Mouse (Mus musculus): Measurements from ENCODE around the gene Usp5. TPM values are rescaled to one million over a fixed set of nuclear protein-coding genes. Genes with fewer than 3 reads are reported as not detected.
"Not testable (repeated sequence)": the region's sequence is repeated elsewhere in the genome, so short reads cannot be mapped to it uniquely, and the experiment has no call there.

Gene Usp5
- polyA plus RNA-seq, 1 experiment, result 61.7 TPM

DNA sequence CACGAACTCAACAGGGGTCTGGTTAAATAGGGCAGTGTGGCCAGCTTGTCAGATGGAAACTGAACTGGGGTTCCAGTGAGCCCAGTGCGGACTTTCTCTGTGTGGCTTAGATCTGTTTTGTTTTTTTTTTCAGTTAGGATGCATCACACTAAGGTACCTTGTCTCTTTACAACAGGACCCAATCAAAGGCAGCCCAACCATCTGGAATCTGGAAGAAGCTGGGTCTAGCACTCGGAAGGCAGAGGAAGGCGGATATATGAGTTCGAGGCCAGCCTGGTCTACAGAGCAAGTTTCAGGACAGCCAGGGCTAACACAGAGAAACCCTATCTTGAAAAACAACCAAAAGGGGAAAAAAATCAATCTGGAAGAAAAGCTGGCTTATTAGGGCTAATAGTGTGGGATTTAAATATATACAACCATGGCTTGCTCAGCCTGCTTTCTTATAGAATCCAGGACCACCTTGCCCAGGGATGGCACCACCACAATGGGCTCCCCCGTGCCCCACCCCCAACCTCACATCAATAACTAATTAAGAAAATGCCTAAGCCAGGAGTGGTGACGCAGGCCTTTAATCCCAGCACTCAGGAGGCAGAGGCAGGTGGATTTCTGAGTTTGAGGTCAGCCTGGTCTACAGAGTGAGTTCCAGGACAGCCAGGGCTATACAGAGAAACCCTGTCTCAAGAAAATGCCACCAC lies 22.7 kb downstream of the Usp5 start:
- Histone ChIP-seq H3K4me1 (peaks cover 67% of the 10 kb centered on the region), H3K27me3 (replicated peaks) (no peaks in the 10 kb centered on the region), H3K9me3 (no peaks in the 10 kb centered on the region), H3K4me3 (replicated peaks) (peak overlapping the region; percentile 92), H3K36me3 (replicated peaks; ENCODE audit: low read length) (peaks cover 19% of the 10 kb centered on the region)
- TF ChIP-seq FLI1 (IDR thresholded peaks at IDR 0.05; ENCODE audit: low read length) (no peak), GATA1 (IDR thresholded peaks at IDR 0.05; ENCODE audit: borderline replicate concordance, low read length) (no peak)

DNA sequence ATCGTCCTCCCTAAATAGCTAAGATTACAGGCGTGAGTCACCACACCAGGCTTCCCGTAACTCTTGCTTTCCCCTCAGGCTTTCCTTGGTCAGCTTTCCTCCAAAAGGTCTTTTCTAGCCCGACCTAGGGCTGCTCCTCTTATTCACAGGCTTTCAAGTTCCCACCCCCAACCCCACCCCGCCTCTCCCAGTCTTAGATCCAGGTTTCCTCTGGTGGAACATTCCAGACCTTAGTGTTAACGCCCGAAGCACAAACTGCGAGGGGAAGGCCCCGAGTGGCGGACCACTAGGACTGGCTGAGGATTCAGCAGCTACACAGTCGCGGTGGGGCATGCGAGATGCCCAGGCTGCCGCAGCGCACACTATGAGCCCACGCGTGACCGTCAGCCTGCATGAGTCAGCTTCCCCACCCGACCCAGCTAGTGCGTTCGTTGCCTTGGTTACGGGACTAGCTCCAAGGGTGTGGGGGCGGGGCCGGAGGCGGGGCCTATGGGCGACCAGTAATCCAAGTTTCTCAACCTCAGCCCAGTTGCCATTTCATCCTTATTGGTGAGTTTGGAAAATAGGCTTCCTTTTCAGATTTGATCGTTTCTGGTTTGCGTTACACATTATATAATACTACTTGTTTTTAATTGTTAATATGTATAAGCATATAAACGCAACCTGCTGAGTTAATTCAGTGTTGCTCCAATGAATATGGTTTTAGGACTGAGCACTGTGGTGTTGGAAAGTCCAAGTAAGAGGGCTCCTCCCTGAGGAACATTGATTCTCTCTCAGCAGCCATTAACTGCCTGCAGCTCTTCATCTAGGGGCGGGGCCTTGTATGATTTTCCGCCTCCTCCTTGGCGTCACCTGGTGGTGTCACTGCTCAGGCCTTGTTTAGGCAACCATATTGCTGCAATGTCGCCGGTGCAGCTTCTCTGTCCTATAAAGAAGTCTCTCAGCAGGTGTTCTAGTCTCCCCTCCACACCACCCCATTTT lies 23.7 kb downstream of the Usp5 start:
- Histone ChIP-seq H3K4me3 (replicated peaks) (peak overlapping the region; percentile 92), H3K9me3 (no peaks in the 10 kb centered on the region), H3K36me3 (replicated peaks; ENCODE audit: low read length) (peaks cover 11% of the 10 kb centered on the region), H3K27me3 (replicated peaks) (no peaks in the 10 kb centered on the region), H3K4me1 (peaks cover 57% of the 10 kb centered on the region)
- TF ChIP-seq FLI1 (IDR thresholded peaks at IDR 0.05; ENCODE audit: low read length) (no peak), GATA1 (IDR thresholded peaks at IDR 0.05; ENCODE audit: borderline replicate concordance, low read length) (no peak)

DNA sequence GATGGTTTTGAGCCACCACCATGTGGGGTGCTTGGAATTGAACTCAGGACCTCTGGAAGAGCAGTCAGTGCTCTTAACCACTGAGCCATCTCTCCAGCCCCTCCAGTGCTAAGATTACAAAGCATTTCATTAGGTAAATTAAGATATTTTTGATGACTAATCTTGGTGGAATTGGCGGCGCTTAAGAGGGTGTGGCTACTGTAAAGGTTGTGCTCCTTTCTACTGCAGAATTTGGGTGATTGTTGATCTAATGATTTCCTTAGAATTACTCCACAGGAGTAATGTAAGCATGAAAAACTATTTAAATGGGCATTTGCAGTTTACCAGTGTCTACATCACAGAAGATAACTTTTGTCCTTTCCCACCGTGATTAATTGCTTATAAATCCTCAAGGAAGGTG lies 24.9 kb downstream of the Usp5 start:
- TF ChIP-seq FLI1 (IDR thresholded peaks at IDR 0.05; ENCODE audit: low read length) (no peak), GATA1 (IDR thresholded peaks at IDR 0.05; ENCODE audit: borderline replicate concordance, low read length) (no peak)
- Histone ChIP-seq H3K9me3 (no peaks in the 10 kb centered on the region), H3K4me1 (peaks cover 44% of the 10 kb centered on the region), H3K36me3 (replicated peaks; ENCODE audit: low read length) (no peaks in the 10 kb centered on the region), H3K4me3 (replicated peaks) (no peak overlapping the region), H3K27me3 (replicated peaks) (no peaks in the 10 kb centered on the region)

DNA sequence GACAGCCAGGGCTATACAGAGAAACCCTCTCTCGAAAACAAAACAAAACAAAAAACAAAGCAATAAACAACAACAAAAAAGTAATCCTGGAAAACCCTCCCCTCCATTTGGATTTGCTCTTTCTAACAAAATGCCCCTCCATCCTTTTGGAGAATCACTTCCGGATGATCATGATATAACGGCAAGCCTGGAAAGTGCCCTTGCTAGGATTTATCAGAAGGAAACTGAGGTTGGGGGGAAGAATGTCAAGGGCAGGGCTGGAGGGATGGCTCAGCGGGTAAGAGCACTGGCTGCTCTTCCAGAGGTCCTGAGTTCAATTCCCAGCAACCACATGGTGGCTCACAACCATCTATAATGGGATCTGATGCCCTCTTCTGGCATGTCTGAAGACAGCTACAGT lies 25.6 kb downstream of the Usp5 start:
- not testable (repeated sequence) for H3K36me3 ChIP-seq (replicated peaks; ENCODE audit: low read length); H3K9me3 ChIP-seq; H3K4me3 ChIP-seq (replicated peaks); H3K27me3 ChIP-seq (replicated peaks)
- H3K4me1 ChIP-seq, result peaks cover 38% of the 10 kb centered on the region

DNA sequence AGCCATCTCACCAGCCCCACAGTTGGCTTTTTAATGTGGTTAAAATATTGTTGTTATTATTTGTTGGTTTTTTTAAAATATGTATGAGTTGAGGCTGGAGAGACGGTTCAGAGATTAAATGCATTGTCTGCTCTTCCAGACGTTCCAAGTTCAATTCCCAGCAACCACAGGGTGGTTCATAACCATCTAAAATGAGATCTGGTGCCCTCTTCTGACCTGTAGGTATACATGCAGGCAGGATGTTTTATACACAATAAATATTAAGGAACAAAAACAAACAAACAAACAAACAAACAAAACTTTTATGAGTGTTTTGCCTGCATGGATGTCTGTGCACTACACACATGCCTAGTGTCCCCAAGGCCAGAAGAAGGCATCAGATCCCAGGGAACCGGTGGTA lies 26.2 kb downstream of the Usp5 start:
- Histone ChIP-seq H3K9me3 (no peaks in the 10 kb centered on the region), H3K4me3 (replicated peaks) (no peak overlapping the region), H3K4me1 (peaks cover 32% of the 10 kb centered on the region), H3K36me3 (replicated peaks; ENCODE audit: low read length) (no peaks in the 10 kb centered on the region), H3K27me3 (replicated peaks) (no peaks in the 10 kb centered on the region)
- no peak for TF ChIP-seq FLI1 (IDR thresholded peaks at IDR 0.05; ENCODE audit: low read length)

DNA sequence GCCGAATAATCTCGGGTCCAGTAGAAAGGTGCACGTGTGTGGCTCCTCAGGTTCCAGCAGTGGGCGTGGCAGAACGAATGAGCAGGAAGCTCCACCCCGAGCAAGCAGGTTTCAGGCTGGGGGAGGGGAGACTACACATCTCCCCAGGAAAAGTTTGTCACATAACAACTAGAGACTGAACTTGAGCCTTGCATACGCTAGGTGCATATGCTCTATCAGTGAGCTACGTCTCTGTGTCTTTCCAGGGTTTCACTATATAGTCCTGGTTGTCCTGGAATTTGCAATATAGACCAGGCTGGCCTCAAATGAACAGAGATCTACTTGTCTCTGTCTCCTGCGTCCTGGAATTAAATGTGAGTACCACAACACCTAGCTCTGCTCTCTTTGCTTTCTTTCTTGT lies 26.9 kb downstream of the Usp5 start:
- not testable (repeated sequence) for H3K9me3 ChIP-seq; H3K4me3 ChIP-seq (replicated peaks); H3K36me3 ChIP-seq (replicated peaks; ENCODE audit: low read length); H3K27me3 ChIP-seq (replicated peaks)
- H3K4me1 ChIP-seq, result peaks cover 25% of the 10 kb centered on the region

DNA sequence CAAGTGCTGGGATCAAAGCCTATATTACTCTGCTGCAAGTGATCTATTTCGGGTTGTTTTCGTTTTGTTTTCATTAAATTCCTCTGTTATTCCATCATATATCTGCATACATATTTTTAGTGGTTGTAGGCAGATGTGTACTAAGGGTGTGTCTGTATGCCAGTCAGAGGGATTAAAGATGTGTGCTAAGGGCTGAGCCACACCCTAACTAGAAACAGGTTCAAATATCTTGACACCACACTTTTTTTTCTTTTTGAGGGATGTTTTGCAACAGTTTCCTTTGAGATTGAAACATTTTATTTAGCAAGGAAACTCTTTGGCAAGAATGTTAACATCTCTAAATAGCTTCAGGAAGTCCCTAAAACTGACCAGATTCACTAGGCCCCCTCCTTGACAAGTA lies 33.1 kb downstream of the Usp5 start:
- Histone ChIP-seq H3K9me3 (no peaks in the 10 kb centered on the region), H3K4me3 (replicated peaks) (no peak overlapping the region), H3K27me3 (replicated peaks) (peaks cover 4% of the 10 kb centered on the region), H3K4me1 (no peaks in the 10 kb centered on the region), H3K36me3 (replicated peaks; ENCODE audit: low read length) (no peaks in the 10 kb centered on the region)
- TF ChIP-seq FLI1 (IDR thresholded peaks at IDR 0.05; ENCODE audit: low read length) (no peak), GATA1 (IDR thresholded peaks at IDR 0.05; ENCODE audit: borderline replicate concordance, low read length) (no peak)

DNA sequence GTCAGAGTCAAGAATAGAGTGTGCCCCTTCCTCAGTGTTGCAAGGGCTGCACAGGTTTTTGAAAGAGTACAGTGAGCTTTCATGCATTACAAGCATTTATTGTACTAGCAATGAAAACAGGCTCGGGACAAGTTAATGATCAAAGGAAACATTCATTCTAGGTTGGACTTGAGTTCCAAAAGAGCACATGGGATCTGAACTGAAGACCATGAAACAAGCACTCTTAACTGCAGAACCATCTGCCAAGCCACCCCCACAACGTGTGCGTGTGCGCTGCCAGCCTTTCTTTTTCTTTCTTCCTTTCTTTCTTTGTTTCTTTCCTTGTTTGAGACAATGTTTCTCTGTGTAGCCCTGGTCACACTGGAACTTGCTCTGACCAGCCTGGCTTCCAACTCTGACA lies 33.5 kb downstream of the Usp5 start:
- peaks cover 4% of the 10 kb centered on the region for H3K27me3 ChIP-seq (replicated peaks)
- no peaks in the 10 kb centered on the region for H3K9me3 ChIP-seq
- H3K36me3 ChIP-seq (replicated peaks; ENCODE audit: low read length), result no peaks in the 10 kb centered on the region
- TF ChIP-seq FLI1 (IDR thresholded peaks at IDR 0.05; ENCODE audit: low read length) (no peak), GATA1 (IDR thresholded peaks at IDR 0.05; ENCODE audit: borderline replicate concordance, low read length) (no peak)
- no peak overlapping the region for H3K4me3 ChIP-seq (replicated peaks)
- no peaks in the 10 kb centered on the region for H3K4me1 ChIP-seq

DNA sequence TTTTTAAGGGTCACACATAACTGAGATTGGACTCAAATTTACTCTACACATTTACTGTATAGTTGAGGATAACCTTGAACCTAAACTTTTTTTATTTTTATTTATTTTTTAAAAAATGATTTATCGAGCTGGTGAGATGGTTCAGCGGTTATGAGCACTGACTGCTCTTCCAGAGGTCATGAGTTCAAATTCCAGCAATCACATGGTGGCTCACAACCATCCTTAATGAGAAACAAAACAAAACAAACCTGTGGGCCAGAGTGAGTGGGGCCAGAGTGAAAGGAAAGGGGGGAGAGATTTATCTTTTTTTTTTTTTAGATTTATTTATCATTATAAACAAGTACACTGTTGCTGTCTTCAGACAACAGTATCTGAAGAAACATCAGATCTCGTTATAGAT lies 37.4 kb downstream of the Usp5 start:
- TF ChIP-seq FLI1 (IDR thresholded peaks at IDR 0.05; ENCODE audit: low read length), result no peak
- no peak for TF ChIP-seq GATA1 (IDR thresholded peaks at IDR 0.05; ENCODE audit: borderline replicate concordance, low read length)
- Histone ChIP-seq H3K4me1 (peaks cover 3% of the 10 kb centered on the region), H3K36me3 (replicated peaks; ENCODE audit: low read length) (no peaks in the 10 kb centered on the region), H3K9me3 (no peaks in the 10 kb centered on the region), H3K27me3 (replicated peaks) (peaks cover 4% of the 10 kb centered on the region), H3K4me3 (replicated peaks) (no peak overlapping the region)

DNA sequence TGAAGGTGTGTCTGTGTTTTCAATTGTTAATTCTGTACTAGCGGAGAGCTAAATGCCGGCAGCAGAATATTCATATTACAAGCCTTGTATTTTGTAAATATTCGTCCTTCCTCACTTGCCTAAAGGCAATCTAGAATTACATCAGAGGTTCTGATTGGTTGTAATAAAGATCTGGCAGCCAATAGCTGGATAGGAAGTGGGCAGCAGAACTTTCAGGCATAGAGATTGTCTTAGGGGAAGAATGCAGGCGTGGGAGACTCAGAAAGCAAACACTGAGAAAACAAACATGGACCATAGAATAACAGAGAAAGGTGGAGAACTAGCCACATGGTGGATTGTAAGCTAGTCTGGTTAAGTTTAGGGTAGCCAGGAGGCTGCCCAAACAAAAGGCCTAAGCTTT lies 39.2 kb downstream of the Usp5 start:
- no peak overlapping the region for H3K4me3 ChIP-seq (replicated peaks)
- peaks cover 6% of the 10 kb centered on the region for H3K4me1 ChIP-seq
- peaks cover 4% of the 10 kb centered on the region for H3K27me3 ChIP-seq (replicated peaks)
- TF ChIP-seq GATA1 (IDR thresholded peaks at IDR 0.05; ENCODE audit: borderline replicate concordance, low read length) (no peak), FLI1 (IDR thresholded peaks at IDR 0.05; ENCODE audit: low read length) (no peak)
- no peaks in the 10 kb centered on the region for H3K36me3 ChIP-seq (replicated peaks; ENCODE audit: low read length)
- no peaks in the 10 kb centered on the region for H3K9me3 ChIP-seq
